ENCODE assay signal across 8 mouse cellular contexts in genomic region chr5:29736073-29736900, GRCm38 (mm10). TPM values are rescaled to one million over a fixed set of nuclear protein-coding genes. Genes with fewer than 3 reads are reported as not detected.
DNase-seq lines count a peak whose midpoint lies in the region; ATAC-seq and TF ChIP-seq lines count a peak whose summit lies in the region.

No protein-coding gene starts in this region.

- H3K36me3 ChIP-seq in E14TG2a.4 (ENCODE audit: insufficient read depth, low read length) = peaks cover 31% of the 10 kb centered on the region
- no peaks in the 10 kb centered on the region for H3K36me3 ChIP-seq in heart, embryonic 12.5 days

- no peaks in the 10 kb centered on the region for H3K9me3 ChIP-seq in E14TG2a.4 (ENCODE audit: low read length)
- H3K9me3 ChIP-seq in heart, embryonic 12.5 days (replicated peaks) = no peaks in the 10 kb centered on the region

- peak overlapping the region; percentile 92 for H3K9ac ChIP-seq in heart, embryonic 12.5 days

- WGBS in heart, embryonic 12.5 days = 2% methylated on average over 48 of the region's 48 CpGs

- H3K27ac ChIP-seq in heart, embryonic 12.5 days (ENCODE audit: poor library complexity, severe bottlenecking) = peak overlapping the region; percentile 95

- peaks cover 66% of the 10 kb centered on the region for H3K4me1 ChIP-seq in E14TG2a.4 (replicated peaks; ENCODE audit: low read depth, low read length)
- peaks cover 37% of the 10 kb centered on the region for H3K4me1 ChIP-seq in heart, embryonic 12.5 days (replicated peaks)

- TF ChIP-seq CTCF in E14TG2a.4 (conservative IDR thresholded peaks at IDR 0.05; ENCODE audit: low read length) = no peak

- H3K4me3 ChIP-seq in E14TG2a.4 (replicated peaks; ENCODE audit: low read length) = peak overlapping the region; percentile 97
- H3K4me3 ChIP-seq in heart, embryonic 12.5 days = peak overlapping the region; percentile 78

- ATAC-seq in cerebellum, adult (ENCODE audit: insufficient number of reproducible peaks, low FRiP score, low TSS enrichment) = peak; percentile 71
- ATAC-seq in heart, embryonic 12.5 days (ENCODE audit: insufficient number of reproducible peaks, low FRiP score) = peak; percentile 49
- peak; percentile 30; the same call in 1 of the 2 replicates for ATAC-seq in megakaryocyte-erythroid progenitor cell, adult 5-6 weeks (replicated peaks; ENCODE audit: low FRiP score, low TSS enrichment, poor library complexity, severe bottlenecking)

- peak overlapping the region; percentile 91 for H3K4me2 ChIP-seq in heart, embryonic 12.5 days

- no peaks in the 10 kb centered on the region for H3K27me3 ChIP-seq in E14TG2a.4 (ENCODE audit: insufficient read depth, low read length)
- no peaks in the 10 kb centered on the region for H3K27me3 ChIP-seq in heart, embryonic 12.5 days (replicated peaks)

- no peak for DNase-seq in cerebellum, postnatal 25 days
- peak; percentile 44 for DNase-seq in embryo, embryonic 10.5 days (ENCODE audit: low spot score)
- DNase-seq in kidney, postnatal 25 days = peak; percentile 59 to 78
- DNase-seq in testis, postnatal 10 days (ENCODE audit: low spot score) = peak; percentile 74

RNA-seq across cellular contexts. Expression of gene Gm5129, which starts 0.6 kb away (rescaled TPM):
- not detected in 2 replicates for polyA plus RNA-seq in heart, embryonic 12.5 days (2016; fragmentation: Nextera tagmentation; extraction: Ambion mirVana)
- not detected in 2 replicates for total RNA-seq in megakaryocyte-erythroid progenitor cell, adult 5-6 weeks (2014; fragmentation: Nextera tagmentation)
- total RNA-seq in megakaryocyte-erythroid progenitor cell, adult 5-6 weeks (2017) = 18.6 TPM in 1 of 2 replicates, not detected in the other

RNA-seq across cellular contexts. Expression of gene Dnajb6, which starts 0.8 kb away (rescaled TPM):
- polyA plus RNA-seq in heart, embryonic 12.5 days (2016; fragmentation: Nextera tagmentation; extraction: Ambion mirVana) = 114 and 115 TPM in 2 replicates
- 97.2 and 115 TPM in 2 replicates for total RNA-seq in megakaryocyte-erythroid progenitor cell, adult 5-6 weeks (2014; fragmentation: Nextera tagmentation)
- total RNA-seq in megakaryocyte-erythroid progenitor cell, adult 5-6 weeks (2017) = 142 and 171 TPM in 2 replicates

Comparison
In these comparisons a context has a peak if more than half of its experiments do, and no peak if none do; other contexts are left out.
1. DNase-seq: peak in embryo, embryonic 10.5 days (single experiment), kidney, postnatal 25 days (2 of 2) and testis, postnatal 10 days (single experiment); none in cerebellum, postnatal 25 days (0 of 2).
2. Peak in every context shown above with its lines, with median percentiles within 50 percentile points of each other: ATAC-seq.